Mouse (Mus musculus): ENCODE data around the gene Gm12794.
"Not testable (repeated sequence)": the region's sequence is repeated elsewhere in the genome, so short reads cannot be mapped to it uniquely, and the experiment has no call there.

DNA sequence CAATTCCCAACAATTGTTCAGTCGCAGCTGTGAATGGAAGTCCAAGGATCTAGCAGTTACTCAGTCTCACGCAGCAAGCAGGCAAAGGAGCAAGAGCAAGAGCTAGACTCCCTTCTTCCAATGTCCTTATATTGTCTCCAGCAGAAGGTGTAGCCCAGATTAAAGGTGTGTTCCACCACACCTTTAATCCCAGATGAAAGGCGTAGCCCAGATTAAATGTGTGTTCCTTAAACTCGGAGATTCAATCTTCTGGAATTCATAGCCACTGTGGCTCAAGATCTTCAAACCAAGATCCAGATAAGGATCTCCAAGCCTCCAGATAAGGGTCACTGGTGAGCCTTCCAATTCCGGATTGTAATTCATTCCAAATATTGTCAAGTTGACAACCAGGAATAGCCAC is 40.7 kb downstream of the Gm12794 start, which contains the start of gene Gm12790:
- TF ChIP-seq ZC3H11A (IDR thresholded peaks at IDR 0.05; ENCODE audit: borderline replicate concordance, low read depth, low read length); ZNF384 (IDR thresholded peaks at IDR 0.05; ENCODE audit: low read depth, low read length): not testable (repeated sequence)

Data from ES-E14 (cell line).